Mouse (Mus musculus) limb, embryonic 13.5 days (tissue): Measurements from ENCODE around the gene Hrh2. TPM values are rescaled to one million over a fixed set of nuclear protein-coding genes. Genes with fewer than 3 reads are reported as not detected.

Experiments used
- ATAC-seq: fragments of 200-750 bp; cut with Nextera tagmentation; 2 replicates; pipeline ENCODE4 v1.8.0; 2017; ENCODE audit warnings: low read depth, moderate number of reproducible peaks, moderate TSS enrichment; ENCODE audit not compliant: low FRiP score
- H3K27ac ChIP-seq: fragments of 300-500 bp; sonication (generic); 2 replicates; pipeline ENCODE4 v1.5.1; 2015; ENCODE audit warnings: inconsistent platforms, mild to moderate bottlenecking, moderate library complexity
- H3K27me3 ChIP-seq: fragments of 300-500 bp; sonication (generic); 2 replicates; pipeline ENCODE4 v1.6.1; 2015; ENCODE audit warnings: mild to moderate bottlenecking, inconsistent platforms
- H3K36me3 ChIP-seq: fragments of 300-500 bp; sonication (generic); 2 replicates; pipeline ENCODE4 v1.6.1; 2015; ENCODE audit warnings: inconsistent platforms, mild to moderate bottlenecking, moderate library complexity
- H3K4me1 ChIP-seq: fragments of 300-500 bp; sonication (generic); 2 replicates; pipeline ENCODE4 v1.6.1; 2015; ENCODE audit warnings: inconsistent platforms
- H3K4me2 ChIP-seq: fragments of 300-500 bp; sonication (generic); replicated peaks from 2 replicates; pipeline ENCODE4 v1.6.1; 2015; ENCODE audit warnings: inconsistent platforms, mild to moderate bottlenecking, moderate library complexity
- H3K4me3 ChIP-seq: fragments of 300-500 bp; sonication (generic); 2 replicates; pipeline ENCODE4 v1.5.1; 2015; ENCODE audit warnings: moderate library complexity, mild to moderate bottlenecking, inconsistent platforms
- H3K9ac ChIP-seq: fragments of 300-500 bp; sonication (generic); 2 replicates; pipeline ENCODE4 v1.6.1; 2015; ENCODE audit warnings: mild to moderate bottlenecking, inconsistent platforms
- H3K9me3 ChIP-seq: fragments of 300-500 bp; sonication (generic); 2 replicates; pipeline ENCODE4 v1.6.1; 2016; ENCODE audit warnings: inconsistent platforms
- WGBS: fragments of 180-500 bp; shearing (Covaris S2); methylation state at CpG from one replicate; pipeline ENCODE4 v1.1.7; 2015; 5-methylcytosine and 5-hydroxymethylcytosine counted together
- polyA plus RNA-seq: library from polyadenylated mRNA; unstranded; fragments of >200 nt; fragmentation: Nextera tagmentation; extraction: Ambion mirVana; gene quantifications from 2 replicates; pipeline ENCODE4 v1.2.1, GENCODE M21; 2015

Hrh2 gene
- polyA plus RNA-seq, 1 experiment from 2014 or later: 0.11 TPM

GRCm38 (mm10) chr13:54281623-54282022 lies 89.7 kb downstream of the Hrh2 start:
- no peaks in the 10 kb centered on the region for H3K9me3 ChIP-seq
- 29% methylated on average over 8 of the region's 8 CpGs for WGBS
- H3K27me3 ChIP-seq: peaks cover 35% of the 10 kb centered on the region
- H3K4me3 ChIP-seq: no peak overlapping the region
- H3K27ac ChIP-seq: no peak overlapping the region
- no peak overlapping the region for H3K9ac ChIP-seq
- no peak for ATAC-seq
- no peak overlapping the region for H3K4me2 ChIP-seq
- peaks cover 17% of the 10 kb centered on the region for H3K4me1 ChIP-seq
- H3K36me3 ChIP-seq: no peaks in the 10 kb centered on the region

DNA sequence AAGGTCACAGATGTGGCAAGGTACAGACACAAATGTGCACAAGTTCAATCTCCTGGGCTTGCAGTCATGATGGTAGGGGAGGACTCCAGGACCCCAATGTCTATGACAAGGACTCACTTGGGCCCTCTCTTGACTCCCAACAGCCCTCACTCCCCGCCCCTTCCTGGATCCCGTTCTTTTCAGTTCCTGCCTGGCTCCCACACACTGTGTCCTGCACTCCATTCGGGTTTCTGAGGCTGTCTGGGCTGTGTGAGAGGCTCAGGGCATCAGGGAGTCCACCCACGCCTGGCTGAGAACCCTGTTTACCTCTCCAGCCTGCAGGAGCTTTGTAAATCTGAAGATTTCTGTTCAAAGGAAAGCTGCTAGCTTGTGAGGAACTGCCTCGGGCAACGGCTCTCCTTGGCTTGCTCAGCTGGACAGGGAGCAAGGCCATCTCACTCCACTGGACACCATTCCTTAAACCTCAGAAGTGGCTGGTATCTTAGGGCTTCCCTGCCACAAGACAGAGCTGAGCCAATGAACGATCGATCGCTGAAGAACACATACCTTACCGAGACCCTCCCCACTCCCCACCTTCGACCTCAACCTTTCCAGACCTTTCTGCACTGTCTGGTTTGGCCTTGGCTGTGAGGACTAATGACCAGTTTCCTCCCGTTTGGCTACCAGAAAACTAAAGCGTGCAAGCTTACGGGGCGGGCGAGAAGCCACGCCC lies 90.4 kb downstream of the Hrh2 start:
- Histone ChIP-seq H3K27me3 (peaks cover 35% of the 10 kb centered on the region), H3K27ac (no peak overlapping the region), H3K36me3 (no peaks in the 10 kb centered on the region), H3K4me2 (peak overlapping the region; percentile 60), H3K4me3 (peak overlapping the region; percentile 29), H3K4me1 (peaks cover 17% of the 10 kb centered on the region), H3K9ac (peak overlapping the region; percentile 39; the same call in 1 of the 2 replicates), H3K9me3 (no peaks in the 10 kb centered on the region)
- WGBS: 16% methylated on average over 17 of the region's 17 CpGs
- ATAC-seq: no peak

GRCm38 (mm10) chr13:54282861-54283206 lies 90.9 kb downstream of the Hrh2 start:
- peak overlapping the region; percentile 29 for H3K4me3 ChIP-seq
- H3K27ac ChIP-seq: no peak overlapping the region
- no peak for ATAC-seq
- peak overlapping the region; percentile 60 for H3K4me2 ChIP-seq
- H3K9ac ChIP-seq: peak overlapping the region; percentile 39; the same call in 1 of the 2 replicates
- H3K27me3 ChIP-seq: peaks cover 35% of the 10 kb centered on the region
- H3K4me1 ChIP-seq: peaks cover 17% of the 10 kb centered on the region
- no peaks in the 10 kb centered on the region for H3K9me3 ChIP-seq
- 4% methylated on average over 10 of the region's 10 CpGs for WGBS
- no peaks in the 10 kb centered on the region for H3K36me3 ChIP-seq

Other genes starting within 250 kb of the Hrh2 start
- 0.37 TPM in 1 of 2 replicates, not detected in the other for gene Drd1, start 136.4 kb upstream of the Hrh2 start, polyA plus RNA-seq
- gene Sfxn1, start 120.3 kb upstream of the Hrh2 start, polyA plus RNA-seq: 51.7 and 53.7 TPM in 2 replicates
- gene Cplx2, start 179.2 kb downstream of the Hrh2 start, polyA plus RNA-seq: 3.8 and 4.0 TPM in 2 replicates